Mouse (Mus musculus) neural tube, embryonic 14.5 days (tissue): Measurements from ENCODE around the gene Gm17655. TPM values are rescaled to one million over a fixed set of nuclear protein-coding genes. Genes with fewer than 3 reads are reported as not detected.

Source experiments
- ATAC-seq: fragments of 200-750 bp; cut with Nextera tagmentation; 2 replicates; pipeline ENCODE4 v1.8.0; 2017; ENCODE audit warnings: low read depth, mild to moderate bottlenecking, moderate TSS enrichment, moderate library complexity
- H3K27ac ChIP-seq: fragments of 300-500 bp; sonication (generic); 2 replicates; pipeline ENCODE4 v1.5.1; 2014; ENCODE audit warnings: low read depth, mild to moderate bottlenecking, control low read depth, low read length, moderate library complexity, mixed read lengths
- H3K27me3 ChIP-seq: fragments of 300-500 bp; sonication (generic); 2 replicates; pipeline ENCODE4 v1.6.1; 2014; ENCODE audit warnings: low read length; ENCODE audit not compliant: control insufficient read depth, insufficient read depth
- H3K36me3 ChIP-seq: fragments of 300-500 bp; sonication (generic); 2 replicates; pipeline ENCODE4 v1.6.1; 2014; ENCODE audit warnings: low read length, mixed read lengths; ENCODE audit not compliant: control insufficient read depth, insufficient read depth
- H3K4me1 ChIP-seq: fragments of 300-500 bp; sonication (generic); 2 replicates; pipeline ENCODE4 v1.6.1; 2014; ENCODE audit warnings: low read length; ENCODE audit not compliant: control insufficient read depth, insufficient read depth
- H3K4me2 ChIP-seq: fragments of 300-500 bp; sonication (generic); 2 replicates; pipeline ENCODE4 v1.6.1; 2014; ENCODE audit warnings: mild to moderate bottlenecking, low read depth, low read length, control low read depth
- H3K4me3 ChIP-seq: fragments of 300-500 bp; sonication (generic); 2 replicates; pipeline ENCODE4 v1.5.1; 2014; ENCODE audit warnings: low read depth, low read length, control low read depth, mixed read lengths
- H3K9ac ChIP-seq: fragments of 300-500 bp; sonication (generic); replicated peaks from 2 replicates; pipeline ENCODE4 v1.6.1; 2014; ENCODE audit warnings: low read depth, mild to moderate bottlenecking, control low read depth, low read length, mixed read lengths
- H3K9me3 ChIP-seq: fragments of 300-500 bp; sonication (generic); 2 replicates; pipeline ENCODE4 v1.6.1; 2016; ENCODE audit warnings: low read length; ENCODE audit not compliant: control insufficient read depth
- WGBS: fragments of 180-500 bp; shearing (Covaris S2); extraction: QIAGEN DNeasy Blood & Tissue Kit; methylation state at CpG from one replicate; pipeline ENCODE4 v1.1.7; 2014; 5-methylcytosine and 5-hydroxymethylcytosine counted together
- polyA plus RNA-seq: library from polyadenylated mRNA; unstranded; fragments of >200 nt; fragmentation: Nextera tagmentation; extraction: Ambion mirVana; gene quantifications from 2 replicates; pipeline ENCODE4 v1.2.1, GENCODE M21; 2014

Gene Gm17655
- polyA plus RNA-seq, 1 experiment from 2014 or later = 5.3 TPM

GRCm38 (mm10) chr5:110103901-110104615 is 31.7 kb upstream of the Gm17655 start:
- Histone ChIP-seq H3K9me3 (no peaks in the 10 kb centered on the region), H3K9ac (no peak overlapping the region), H3K4me2 (no peak overlapping the region), H3K27ac (no peak overlapping the region), H3K4me1 (peaks cover 23% of the 10 kb centered on the region; the same call in 1 of the 2 replicates), H3K4me3 (no peak overlapping the region), H3K27me3 (no peaks in the 10 kb centered on the region), H3K36me3 (peaks cover 28% of the 10 kb centered on the region)
- ATAC-seq = no peak
- WGBS = 95% methylated on average over 27 of the region's 27 CpGs

GRCm38 (mm10) chr5:110102853-110103625 is 30.7 kb upstream of the Gm17655 start:
- no peaks in the 10 kb centered on the region for H3K9me3 ChIP-seq
- no peak overlapping the region for H3K4me2 ChIP-seq
- H3K36me3 ChIP-seq = peaks cover 28% of the 10 kb centered on the region
- H3K9ac ChIP-seq = no peak overlapping the region
- H3K4me3 ChIP-seq = no peak overlapping the region
- H3K4me1 ChIP-seq = peaks cover 23% of the 10 kb centered on the region; the same call in 1 of the 2 replicates
- no peaks in the 10 kb centered on the region for H3K27me3 ChIP-seq
- WGBS = 94% methylated on average over 19 of the region's 19 CpGs
- ATAC-seq = no peak
- H3K27ac ChIP-seq = no peak overlapping the region

GRCm38 (mm10) chr5:110102429-110102828 is 30.1 kb upstream of the Gm17655 start:
- Histone ChIP-seq H3K4me3 (no peak overlapping the region), H3K9me3 (no peaks in the 10 kb centered on the region), H3K4me1 (peaks cover 23% of the 10 kb centered on the region; the same call in 1 of the 2 replicates), H3K4me2 (peak overlapping the region; percentile 65; the same call in 1 of the 2 replicates), H3K36me3 (peaks cover 28% of the 10 kb centered on the region), H3K27ac (no peak overlapping the region), H3K27me3 (no peaks in the 10 kb centered on the region), H3K9ac (no peak overlapping the region)
- 87% methylated on average over 13 of the region's 13 CpGs for WGBS
- no peak for ATAC-seq

- Histone ChIP-seq H3K36me3 (peaks cover 28% of the 10 kb centered on the region), H3K4me1 (peaks cover 21% of the 10 kb centered on the region; the same call in 1 of the 2 replicates), H3K27ac (no peak overlapping the region), H3K27me3 (no peaks in the 10 kb centered on the region), H3K9ac (peak overlapping the region; percentile 39), H3K4me3 (peak overlapping the region; percentile 27), H3K9me3 (no peaks in the 10 kb centered on the region), H3K4me2 (peak overlapping the region; percentile 65)
- WGBS = 25% methylated on average over 34 of the region's 34 CpGs
- peak; percentile 62 for ATAC-seq
Observed at GRCm38 (mm10) chr5:110101716-110102347, 29.5 kb upstream of the Gm17655 start.

GRCm38 (mm10) chr5:110100921-110101631 is 28.8 kb upstream of the Gm17655 start:
- ATAC-seq = peak; percentile 36
- H3K4me3 ChIP-seq = peak overlapping the region; percentile 27
- peaks cover 28% of the 10 kb centered on the region for H3K36me3 ChIP-seq
- H3K4me1 ChIP-seq = peaks cover 15% of the 10 kb centered on the region; the same call in 1 of the 2 replicates
- 1% methylated on average over 32 of the region's 37 CpGs for WGBS
- peak overlapping the region; percentile 65 for H3K4me2 ChIP-seq
- H3K9ac ChIP-seq = peak overlapping the region; percentile 39
- H3K27me3 ChIP-seq = no peaks in the 10 kb centered on the region
- H3K9me3 ChIP-seq = no peaks in the 10 kb centered on the region
- no peak overlapping the region for H3K27ac ChIP-seq

GRCm38 (mm10) chr5:110099656-110100580 is 27.6 kb upstream of the Gm17655 start, which contains the start of gene Plcxd1:
TSS of gene Plcxd1 (plus strand) at chr5:110099969.
- Histone ChIP-seq H3K4me1 (peaks cover 13% of the 10 kb centered on the region; the same call in 1 of the 2 replicates), H3K27ac (no peak within 1 kb of the TSS), H3K36me3 (peaks cover 21% of the 10 kb centered on the region), H3K4me3 (no peak within 1 kb of the TSS; the same call in 1 of the 2 replicates), H3K27me3 (no peaks in the 10 kb centered on the region), H3K9ac (peak within 1 kb of the TSS; percentile 39; the same call in 1 of the 2 replicates), H3K9me3 (no peaks in the 10 kb centered on the region), H3K4me2 (peak within 1 kb of the TSS; percentile 65)
- no peak for ATAC-seq
- 6% methylated on average over 24 of the region's 25 CpGs for WGBS

GRCm38 (mm10) chr5:110098991-110099477 is 26.7 kb upstream of the Gm17655 start:
- 19% methylated on average over 1 of the region's 1 CpGs for WGBS

More at GRCm38 (mm10) chr5:110098991-110099477, 26.7 kb upstream of the Gm17655 start:
- Histone ChIP-seq H3K27ac (no peak overlapping the region), H3K9me3 (no peaks in the 10 kb centered on the region), H3K9ac (no peak overlapping the region), H3K27me3 (no peaks in the 10 kb centered on the region), H3K4me1 (peaks cover 13% of the 10 kb centered on the region; the same call in 1 of the 2 replicates), H3K36me3 (peaks cover 13% of the 10 kb centered on the region), H3K4me3 (no peak overlapping the region), H3K4me2 (no peak overlapping the region)
- no peak for ATAC-seq
